Mouse (Mus musculus) olfactory bulb, adult 2 months (tissue): ENCODE measurements around the gene Rad51d.

Source experiments
- CTCF ChIP-seq: fragments of 200-500 bp; IDR thresholded peaks from 2 replicates; pipeline ENCODE4 v1.5.1; 2012; ENCODE audit warnings: low read depth, mild to moderate bottlenecking, low read length, moderate library complexity; ENCODE audit not compliant: insufficient read depth
- POLR2A ChIP-seq: fragments of 200-500 bp; IDR thresholded peaks from 2 replicates; pipeline ENCODE4 v1.6.1; 2012; ENCODE audit warnings: mild to moderate bottlenecking, low read depth, low read length, moderate library complexity; ENCODE audit not compliant: insufficient read depth

DNA sequence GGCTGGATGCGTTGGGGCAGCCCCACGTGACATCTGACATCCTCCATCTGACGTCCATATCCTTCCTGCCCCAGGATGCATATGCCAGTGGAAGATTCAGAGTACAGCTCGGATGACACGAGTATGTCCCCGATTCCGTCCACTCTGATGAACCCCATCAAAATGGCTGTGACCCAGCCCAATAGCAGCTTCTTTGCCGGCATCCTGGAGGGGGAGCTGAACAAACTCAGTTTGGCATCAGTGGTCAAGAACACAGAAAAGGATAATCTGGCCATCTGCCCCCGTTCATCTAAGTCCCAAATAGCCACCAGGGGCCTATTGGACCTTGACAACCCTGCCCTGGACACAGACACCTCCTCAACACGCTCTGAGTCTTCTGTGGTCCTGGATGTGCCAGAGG, 7.1 kb upstream of the Rad51d start:
- no peak for TF ChIP-seq CTCF
- no peak for TF ChIP-seq POLR2A
